ENCODE assay signal across 17 mouse cellular contexts in the genomic region with DNA sequence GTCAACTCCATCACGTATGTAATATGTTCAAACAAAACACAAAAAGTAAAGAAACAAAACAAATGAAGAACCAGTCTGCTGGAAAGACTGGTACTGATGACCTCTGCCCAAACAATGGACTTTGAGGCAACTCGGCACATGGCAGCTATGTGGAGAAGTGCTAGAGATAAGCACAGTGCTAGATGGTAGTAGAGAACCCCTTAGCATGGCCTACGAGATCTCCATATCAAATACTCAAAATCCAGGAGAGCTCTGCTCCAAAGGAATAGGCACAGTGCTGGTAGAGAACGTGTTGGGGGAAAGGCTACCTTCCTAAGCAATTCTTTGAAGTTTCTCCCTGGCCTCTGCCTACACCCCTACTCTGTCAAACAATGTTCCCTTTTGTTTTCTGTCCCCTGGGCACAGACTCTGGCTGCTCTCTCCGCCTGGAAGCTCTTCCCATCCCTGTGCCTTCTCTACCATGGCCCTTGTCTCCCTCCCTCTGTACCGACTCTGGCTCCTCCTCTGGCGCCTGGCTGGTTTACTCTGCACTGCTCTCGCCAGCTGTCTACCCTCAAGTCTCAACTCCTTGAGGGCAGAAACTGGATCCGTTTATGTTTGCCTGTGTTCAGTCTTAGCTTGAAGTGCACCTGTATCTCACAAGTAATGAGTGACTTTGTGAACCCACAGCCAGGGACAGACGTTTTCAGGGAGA. TPM values are rescaled to one million over a fixed set of nuclear protein-coding genes. Genes with fewer than 3 reads are reported as not detected.
DNase-seq lines count a peak whose midpoint lies in the region; ATAC-seq lines count a peak whose summit lies in the region.
"Had no signal": no experiment of that assay in that cellular context is flagged by ENCODE, and none has a peak within 500 bp of the region (broad histone marks: within the 10 kb centered on the region; RNA-seq: fewer than 3 reads in every experiment).

No protein-coding gene starts in this region.

- H3K27ac ChIP-seq in heart, embryonic 15.5 days = 0 out of 2 replicates have a peak overlapping the region, but pooled peaks have one; percentile 20
- H3K27ac ChIP-seq in embryonic facial prominence, embryonic 10.5 days (replicated peaks) = no peak overlapping the region
- no peak overlapping the region for H3K27ac ChIP-seq in limb, embryonic 12.5 days
- H3K27ac ChIP-seq: hindbrain, postnatal 0 days had no signal

- intact Hi-C loops in left cerebral cortex, postnatal 25 days (cut with DNase I) = no loop called here

- H3K4me2 ChIP-seq in heart, embryonic 15.5 days = no peak overlapping the region
- no peak overlapping the region for H3K4me2 ChIP-seq in limb, embryonic 12.5 days

- H3K9me3 ChIP-seq in heart, embryonic 15.5 days (replicated peaks) = no peaks in the 10 kb centered on the region
- H3K9me3 ChIP-seq in embryonic facial prominence, embryonic 10.5 days = no peaks in the 10 kb centered on the region
- no peaks in the 10 kb centered on the region for H3K9me3 ChIP-seq in limb, embryonic 12.5 days

- ATAC-seq in heart, embryonic 15.5 days (replicated peaks; ENCODE audit: insufficient number of reproducible peaks, insufficient read depth, low FRiP score, low read depth) = no peak
- ATAC-seq in limb, embryonic 12.5 days (ENCODE audit: insufficient number of reproducible peaks, insufficient read depth, low FRiP score, low TSS enrichment, low read depth) = peak; percentile 59; the same call in 1 of the 2 replicates
- ATAC-seq: hindbrain, postnatal 0 days; midbrain, embryonic 16.5 days had no signal

- no peak for DNase-seq in heart, postnatal 4 days
- DNase-seq in lung, adult 18-20 months = peak; percentile 17 to 41
- DNase-seq in lung, postnatal 10 days = no peak
- DNase-seq in embryonic facial prominence, embryonic 10.5 days (ENCODE audit: low spot score) = peak; percentile 56
- no peak for DNase-seq in left cerebral cortex, postnatal 25 days (ENCODE audit: low spot score in 2 of 2)
- DNase-seq: cerebellum, adult 11 months; kidney, adult 2 months had no signal

- H3K4me1 ChIP-seq in heart, embryonic 15.5 days (replicated peaks) = peaks cover 21% of the 10 kb centered on the region
- peaks cover 14% of the 10 kb centered on the region for H3K4me1 ChIP-seq in embryonic facial prominence, embryonic 10.5 days
- no peaks in the 10 kb centered on the region; the same call in 1 of the 2 replicates for H3K4me1 ChIP-seq in limb, embryonic 12.5 days (replicated peaks)

- H3K36me3 ChIP-seq in heart, embryonic 15.5 days = no peaks in the 10 kb centered on the region
- no peaks in the 10 kb centered on the region for H3K36me3 ChIP-seq in embryonic facial prominence, embryonic 10.5 days (replicated peaks)
- H3K36me3 ChIP-seq in limb, embryonic 12.5 days = no peaks in the 10 kb centered on the region

- H3K27me3 ChIP-seq in heart, embryonic 15.5 days = no peaks in the 10 kb centered on the region
- H3K27me3 ChIP-seq in embryonic facial prominence, embryonic 10.5 days (replicated peaks; ENCODE audit: low read depth, poor library complexity, severe bottlenecking) = no peaks in the 10 kb centered on the region
- H3K27me3 ChIP-seq in limb, embryonic 12.5 days = no peaks in the 10 kb centered on the region

- WGBS in heart, embryonic 15.5 days = 42% methylated on average over 10 of the region's 10 CpGs
- 28% methylated on average over 10 of the region's 10 CpGs for WGBS in embryonic facial prominence, embryonic 10.5 days
- WGBS in limb, embryonic 12.5 days = 45% methylated on average over 10 of the region's 10 CpGs

- H3K9ac ChIP-seq in heart, embryonic 15.5 days = no peak overlapping the region
- H3K9ac ChIP-seq in limb, embryonic 12.5 days (replicated peaks) = no peak overlapping the region

- no peak overlapping the region for H3K4me3 ChIP-seq in heart, embryonic 15.5 days
- H3K4me3 ChIP-seq in embryonic facial prominence, embryonic 10.5 days = no peak overlapping the region
- no peak overlapping the region for H3K4me3 ChIP-seq in limb, embryonic 12.5 days (replicated peaks)

RNA-seq across cellular contexts. Expression of gene Lmod2, which starts 5.9 kb away (rescaled TPM):
- 38.2 and 51.2 TPM in 2 replicates for polyA plus RNA-seq in heart, embryonic 15.5 days (2015; fragmentation: Nextera tagmentation; extraction: Ambion mirVana)
- 100 to 1,000 TPM; 183 to 207 TPM for total RNA-seq in heart, postnatal 4 days (2021)
- not detected in 2 replicates for polyA plus RNA-seq in embryonic facial prominence, embryonic 10.5 days (2016; fragmentation: Nextera tagmentation; extraction: Ambion mirVana)
- polyA plus RNA-seq in limb, embryonic 12.5 days (2016; fragmentation: Nextera tagmentation; extraction: Ambion mirVana) = 0.31 TPM in 1 of 2 replicates, not detected in the other
- not detected for total RNA-seq in left cerebral cortex, postnatal 25 days (2021)
- total RNA-seq: ES-E14; hindbrain, postnatal 0 days; layer of hippocampus, adult 8-10 months had no signal
- polyA plus RNA-seq: hindbrain, postnatal 0 days; liver, adult 2 months; midbrain, embryonic 16.5 days; spleen, adult 2 months; testis, adult 2 months; urinary bladder, adult 2 months had no signal

Comparison
In these comparisons a context has a peak if more than half of its experiments do, and no peak if none do; other contexts are left out.
1. DNase-seq: peak in lung, adult 18-20 months (2 of 2) and embryonic facial prominence, embryonic 10.5 days (single experiment); none in heart, postnatal 4 days (single experiment), lung, postnatal 10 days (single experiment) and left cerebral cortex, postnatal 25 days (0 of 2).
2. RNA of gene Lmod2, which starts 5.9 kb away (polyA plus RNA-seq): 38.2 to 51.2 TPM in heart, embryonic 15.5 days; 0.31 TPM in limb, embryonic 12.5 days and not detected in embryonic facial prominence, embryonic 10.5 days; every median in the first group is over 10 times any median in the second.